Mouse (Mus musculus): ENCODE measurements around the gene Dkk2.

DNA sequence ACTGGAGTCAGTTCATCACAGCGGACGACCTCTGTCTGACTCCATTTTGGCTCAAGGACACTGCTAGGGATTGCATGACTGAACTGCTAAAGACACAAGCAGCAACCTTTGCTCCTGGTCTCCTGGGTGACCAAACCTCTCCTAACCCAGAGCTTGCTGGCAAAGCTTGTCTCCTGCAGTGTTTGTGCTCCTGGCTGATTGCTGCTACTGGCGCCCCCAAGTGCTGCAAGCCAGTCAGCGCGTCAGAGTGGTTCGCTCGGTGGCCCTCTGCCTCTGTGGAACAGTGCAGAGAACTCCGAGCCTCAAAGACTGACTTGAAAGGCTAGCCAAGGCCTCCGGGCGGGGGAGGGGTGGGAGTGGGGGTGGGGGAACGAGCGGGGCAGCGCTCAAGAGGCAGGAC, 1.1 kb upstream of the Dkk2 start:
- TF ChIP-seq CTCF (IDR thresholded peaks at IDR 0.05; ENCODE audit: insufficient read depth, low read length) (peak; percentile 21; the same call in 1 of the 2 replicates), POLR2A (IDR thresholded peaks at IDR 0.05; ENCODE audit: borderline replicate concordance, extremely low read depth, low read depth, low read length) (no peak)
